Mouse (Mus musculus) myocyte (in vitro differentiated cells): ENCODE results near the gene Ahsa1. TPM values are rescaled to one million over a fixed set of nuclear protein-coding genes. Genes with fewer than 3 reads are reported as not detected.
"Not testable (repeated sequence)": the region's sequence is repeated elsewhere in the genome, so short reads cannot be mapped to it uniquely, and the experiment has no call there.

Experiments used
- H3K27me3 ChIP-seq: one replicate; pipeline ENCODE4 v1.6.1; 2011; ENCODE audit not compliant: control insufficient read depth, insufficient read depth, insufficient read length
- H3K36me3 ChIP-seq: one replicate; pipeline ENCODE4 v1.6.1; 2011; ENCODE audit not compliant: control insufficient read depth, insufficient read depth
- H3K4me2 ChIP-seq: one replicate; pipeline ENCODE4 v1.6.1; 2011; ENCODE audit warnings: low read depth, control low read depth
- H3K4me3 ChIP-seq: one replicate; pipeline ENCODE4 v1.5.1; 2011; ENCODE audit warnings: mild to moderate bottlenecking, control low read depth, moderate library complexity
- H3K79me2 ChIP-seq: one replicate; pipeline ENCODE4 v1.6.1; 2011; ENCODE audit not compliant: control insufficient read depth, insufficient read depth
- H3ac ChIP-seq: one replicate; pipeline ENCODE4 v1.6.1; 2011; ENCODE audit not compliant: control insufficient read depth, insufficient read length
- CEBPB ChIP-seq: IDR thresholded peaks from 2 replicates; pipeline ENCODE4 v1.6.1; 2011; ENCODE audit warnings: mild to moderate bottlenecking, moderate library complexity; ENCODE audit not compliant: poor library complexity, insufficient read depth, severe bottlenecking
- E2F4 ChIP-seq: IDR thresholded peaks from one replicate; pipeline ENCODE4 v1.6.1; 2011; ENCODE audit warnings: mild to moderate bottlenecking, control low read depth, moderate library complexity; ENCODE audit not compliant: insufficient read depth
- MAX ChIP-seq: IDR thresholded peaks from one replicate; pipeline ENCODE4 v1.6.1; 2011; ENCODE audit warnings: low read depth, mild to moderate bottlenecking, control low read depth
- MYOD1 ChIP-seq, 3 experiments: IDR thresholded peaks; one replicate each; pipeline ENCODE4 v1.6.1; 2011; ENCODE audit warnings: control low read depth in 2 of 3, low read depth in 2 of 3, mild to moderate bottlenecking in 2 of 3, moderate library complexity in 1 of 3; ENCODE audit not compliant: insufficient read length in 2 of 3, control insufficient read depth in 1 of 3
- MYOG ChIP-seq, 3 experiments: IDR thresholded peaks; one replicate each; pipeline ENCODE4 v1.6.1; 2011; ENCODE audit warnings: control low read depth in 2 of 3, low read depth in 2 of 3, mild to moderate bottlenecking in 2 of 3; ENCODE audit not compliant: insufficient read length in 2 of 3, control insufficient read depth in 1 of 3, insufficient read depth in 1 of 3
- POLR2A ChIP-seq: IDR thresholded peaks from one replicate; pipeline ENCODE4 v1.6.1; 2011; ENCODE audit warnings: low read depth, mild to moderate bottlenecking, control low read depth, moderate library complexity; ENCODE audit not compliant: insufficient read length
- POLR2AphosphoS2 ChIP-seq: IDR thresholded peaks from one replicate; pipeline ENCODE4 v1.6.1; 2011; ENCODE audit warnings: low read depth, control low read depth; ENCODE audit not compliant: insufficient read length
- REST ChIP-seq: IDR thresholded peaks from one replicate; pipeline ENCODE4 v1.6.1; 2011; ENCODE audit warnings: mild to moderate bottlenecking, control low read depth, moderate library complexity; ENCODE audit not compliant: insufficient read depth, insufficient read length
- SRF ChIP-seq: IDR thresholded peaks from one replicate; pipeline ENCODE4 v1.6.1; 2011; ENCODE audit warnings: low read depth; ENCODE audit not compliant: control insufficient read depth, insufficient read length
- TCF12 ChIP-seq: IDR thresholded peaks from one replicate; pipeline ENCODE4 v1.6.1; 2011; ENCODE audit warnings: mild to moderate bottlenecking, control low read depth; ENCODE audit not compliant: poor library complexity, insufficient read depth, severe bottlenecking
- TCF3 ChIP-seq: IDR thresholded peaks from one replicate; pipeline ENCODE4 v1.6.1; 2011; ENCODE audit warnings: low read depth, control low read depth; ENCODE audit not compliant: insufficient read length
- USF1 ChIP-seq: IDR thresholded peaks from one replicate; pipeline ENCODE4 v1.6.1; 2011; ENCODE audit warnings: low read depth, mild to moderate bottlenecking, control low read depth, moderate library complexity
- polyA plus RNA-seq: library from polyadenylated mRNA; unstranded; fragments of >200 nt; fragmentation: generic; extraction: Trizol; gene quantifications from one replicate; pipeline ENCODE4 v1.2.1, GENCODE M21; 2012; ENCODE audit warnings: missing spikeins

Gene Ahsa1
- polyA plus RNA-seq, 1 experiment: 148 TPM

GRCm38 (mm10) chr12:87299037-87299656 lies 32.9 kb downstream of the Ahsa1 start:
- Histone ChIP-seq H3K36me3 (no peaks in the 10 kb centered on the region), H3K79me2 (no peaks in the 10 kb centered on the region), H3ac (peak overlapping the region; percentile 17), H3K4me2 (peak overlapping the region; percentile 74), H3K4me3 (peak overlapping the region; percentile 12), H3K27me3 (peaks cover 7% of the 10 kb centered on the region)
- TF ChIP-seq USF1: no peak
- TF ChIP-seq TCF12: no peak
- no peak for TF ChIP-seq POLR2A
- TF ChIP-seq MYOD1 (IDR thresholded peaks at IDR 0.05; ENCODE audit: control insufficient read depth in 1 of 3, insufficient read length in 2 of 3, low read depth in 2 of 3): no peak
- no peak for TF ChIP-seq POLR2AphosphoS2
- no peak for TF ChIP-seq REST
- no peak for TF ChIP-seq MYOG (IDR thresholded peaks at IDR 0.05; ENCODE audit: control insufficient read depth in 1 of 3, insufficient read depth in 1 of 3, insufficient read length in 2 of 3, low read depth in 2 of 3)
- TF ChIP-seq TCF3: no peak

GRCm38 (mm10) chr12:87299657-87300440 lies 33.6 kb downstream of the Ahsa1 start, which contains the start of gene Ism2:
TSS of gene Ism2 (minus strand) at chr12:87299705.
- Histone ChIP-seq H3K79me2 (no peaks in the 10 kb centered on the region), H3ac (peak within 1 kb of the TSS; percentile 17), H3K27me3 (peaks cover 7% of the 10 kb centered on the region), H3K4me3 (peak within 1 kb of the TSS; percentile 12), H3K36me3 (no peaks in the 10 kb centered on the region), H3K4me2 (peak within 1 kb of the TSS; percentile 74)
- TF ChIP-seq REST (no peak), POLR2AphosphoS2 (no peak), CEBPB (no peak), SRF (no peak), POLR2A (no peak), MYOG (IDR thresholded peaks at IDR 0.05; ENCODE audit: control insufficient read depth in 1 of 3, insufficient read depth in 1 of 3, insufficient read length in 2 of 3, low read depth in 2 of 3) (no peak), MYOD1 (IDR thresholded peaks at IDR 0.05; ENCODE audit: control insufficient read depth in 1 of 3, insufficient read length in 2 of 3, low read depth in 2 of 3) (no peak), E2F4 (no peak), TCF3 (no peak), MAX (no peak), TCF12 (no peak), USF1 (no peak)

- no peaks in the 10 kb centered on the region for H3K36me3 ChIP-seq
- H3ac ChIP-seq: no peak overlapping the region
- peak overlapping the region; percentile 74 for H3K4me2 ChIP-seq
- H3K79me2 ChIP-seq: no peaks in the 10 kb centered on the region
- no peak for TF ChIP-seq USF1
- H3K4me3 ChIP-seq: peak overlapping the region; percentile 12
- H3K27me3 ChIP-seq: peaks cover 7% of the 10 kb centered on the region
Measured at GRCm38 (mm10) chr12:87300441-87300690, 34.1 kb downstream of the Ahsa1 start.

- Histone ChIP-seq H3ac (no peak overlapping the region), H3K4me3 (no peak overlapping the region), H3K27me3 (peaks cover 7% of the 10 kb centered on the region), H3K4me2 (no peak overlapping the region), H3K79me2 (no peaks in the 10 kb centered on the region), H3K36me3 (no peaks in the 10 kb centered on the region)
- no peak for TF ChIP-seq POLR2AphosphoS2
- no peak for TF ChIP-seq MYOG (IDR thresholded peaks at IDR 0.05; ENCODE audit: control insufficient read depth in 1 of 3, insufficient read depth in 1 of 3, insufficient read length in 2 of 3, low read depth in 2 of 3)
- no peak for TF ChIP-seq POLR2A
- no peak for TF ChIP-seq USF1
- TF ChIP-seq SRF: no peak
- TF ChIP-seq MYOD1 (IDR thresholded peaks at IDR 0.05; ENCODE audit: control insufficient read depth in 1 of 3, insufficient read length in 2 of 3, low read depth in 2 of 3): no peak
Measured at GRCm38 (mm10) chr12:87301189-87301588, 34.9 kb downstream of the Ahsa1 start.

GRCm38 (mm10) chr12:87305767-87306583 lies 39.7 kb downstream of the Ahsa1 start:
- peaks cover 8% of the 10 kb centered on the region for H3K36me3 ChIP-seq
- no peaks in the 10 kb centered on the region for H3K79me2 ChIP-seq
- no peak overlapping the region for H3K4me3 ChIP-seq
- no peak for TF ChIP-seq MYOD1 (IDR thresholded peaks at IDR 0.05; ENCODE audit: control insufficient read depth in 1 of 3, insufficient read length in 2 of 3, low read depth in 2 of 3)
- no peak for TF ChIP-seq MAX
- TF ChIP-seq USF1: no peak
- TF ChIP-seq CEBPB: no peak
- no peak for TF ChIP-seq TCF3
- H3K4me2 ChIP-seq: no peak overlapping the region
- H3K27me3 ChIP-seq: no peaks in the 10 kb centered on the region
- no peak overlapping the region for H3ac ChIP-seq

GRCm38 (mm10) chr12:87306584-87306844 lies 40.2 kb downstream of the Ahsa1 start:
- not testable (repeated sequence) for H3K4me2 ChIP-seq, H3K36me3 ChIP-seq, H3K27me3 ChIP-seq, H3K4me3 ChIP-seq, H3ac ChIP-seq, H3K79me2 ChIP-seq
